ENCODE assay signal across 10 mouse cellular contexts in genomic region chr1:73364300-73364683, GRCm38 (mm10).
DNase-seq lines count a peak whose midpoint lies in the region; ATAC-seq lines count a peak whose summit lies in the region.
"Had no signal": no experiment of that assay in that cellular context is flagged by ENCODE, and none has a peak within 500 bp of the region (broad histone marks: within the 10 kb centered on the region; RNA-seq: fewer than 3 reads in every experiment).

No protein-coding gene starts in this region.

- no peaks in the 10 kb centered on the region for H3K9me3 ChIP-seq in heart, embryonic 11.5 days (replicated peaks; ENCODE audit: control insufficient read depth, low read length)
- H3K9me3 ChIP-seq in lung, embryonic 15.5 days = no peaks in the 10 kb centered on the region
- no peaks in the 10 kb centered on the region for H3K9me3 ChIP-seq in limb, embryonic 11.5 days (ENCODE audit: control insufficient read depth, low read length)
- no peaks in the 10 kb centered on the region for H3K9me3 ChIP-seq in stomach, embryonic 14.5 days (ENCODE audit: control insufficient read depth, low read depth, low read length)

- H3K4me1 ChIP-seq in heart, embryonic 11.5 days (ENCODE audit: control insufficient read depth, insufficient read depth, low read length) = peaks cover 59% of the 10 kb centered on the region
- peaks cover 51% of the 10 kb centered on the region for H3K4me1 ChIP-seq in lung, embryonic 15.5 days
- peaks cover 18% of the 10 kb centered on the region for H3K4me1 ChIP-seq in limb, embryonic 11.5 days (ENCODE audit: control insufficient read depth, insufficient read depth, low read length)
- H3K4me1 ChIP-seq in stomach, embryonic 14.5 days (ENCODE audit: control insufficient read depth, insufficient read depth, low read length) = peaks cover 40% of the 10 kb centered on the region

- no peaks in the 10 kb centered on the region for H3K36me3 ChIP-seq in heart, embryonic 11.5 days (ENCODE audit: control insufficient read depth, insufficient read depth, low read length)
- H3K36me3 ChIP-seq in lung, embryonic 15.5 days = no peaks in the 10 kb centered on the region
- no peaks in the 10 kb centered on the region for H3K36me3 ChIP-seq in limb, embryonic 11.5 days (ENCODE audit: control insufficient read depth, insufficient read depth, low read length)
- H3K36me3 ChIP-seq in stomach, embryonic 14.5 days (ENCODE audit: control insufficient read depth, insufficient read depth, low read length) = no peaks in the 10 kb centered on the region

- no peak overlapping the region for H3K4me3 ChIP-seq in heart, embryonic 11.5 days (ENCODE audit: low read depth, low read length)
- H3K4me3 ChIP-seq in lung, embryonic 15.5 days = no peak overlapping the region
- H3K4me3 ChIP-seq in limb, embryonic 11.5 days (ENCODE audit: low read depth, low read length) = no peak overlapping the region
- no peak overlapping the region for H3K4me3 ChIP-seq in stomach, embryonic 14.5 days (ENCODE audit: low read depth, low read length)

- 65% methylated on average over 7 of the region's 7 CpGs for WGBS in heart, embryonic 11.5 days (ENCODE audit: insufficient replicate concordance)
- WGBS in lung, embryonic 15.5 days = 47% methylated on average over 7 of the region's 7 CpGs
- WGBS in limb, embryonic 11.5 days = 54% methylated on average over 7 of the region's 7 CpGs
- 54% methylated on average over 7 of the region's 7 CpGs for WGBS in stomach, embryonic 14.5 days

- intact Hi-C loops in heart, postnatal 36 days (cut with DNase I) = loop anchor here (10.0 kb wide), 1 partner anchor 249 kb away; no protein-coding TSS in a partner anchor

- no peaks in the 10 kb centered on the region for H3K27me3 ChIP-seq in heart, embryonic 11.5 days (ENCODE audit: control insufficient read depth, insufficient read depth, low read length)
- H3K27me3 ChIP-seq in lung, embryonic 15.5 days = no peaks in the 10 kb centered on the region
- no peaks in the 10 kb centered on the region for H3K27me3 ChIP-seq in limb, embryonic 11.5 days (ENCODE audit: control insufficient read depth, insufficient read depth, low read length)
- no peaks in the 10 kb centered on the region for H3K27me3 ChIP-seq in stomach, embryonic 14.5 days (ENCODE audit: control insufficient read depth, insufficient read depth, low read length)

- H3K4me2 ChIP-seq in heart, embryonic 11.5 days = peak overlapping the region; percentile 37; the same call in 1 of the 2 replicates
- H3K4me2 ChIP-seq in lung, embryonic 15.5 days = peak overlapping the region; percentile 5; the same call in 1 of the 2 replicates
- H3K4me2 ChIP-seq in limb, embryonic 11.5 days (ENCODE audit: low read depth, severe bottlenecking) = no peak overlapping the region
- no peak overlapping the region for H3K4me2 ChIP-seq in stomach, embryonic 14.5 days (replicated peaks; ENCODE audit: low read depth, low read length)

- ATAC-seq in heart, embryonic 11.5 days (replicated peaks; ENCODE audit: insufficient number of reproducible peaks, low FRiP score, low TSS enrichment) = no peak
- no peak for ATAC-seq in lung, embryonic 15.5 days (ENCODE audit: borderline replicate concordance, extremely low read depth, low FRiP score, low TSS enrichment)
- ATAC-seq in limb, embryonic 11.5 days (ENCODE audit: insufficient number of reproducible peaks, low FRiP score, low TSS enrichment, low read depth) = peak; percentile 2; the same call in 1 of the 2 replicates
- no peak for ATAC-seq in stomach, embryonic 14.5 days (ENCODE audit: insufficient number of reproducible peaks, insufficient read depth, low FRiP score, low read depth)

- DNase-seq in heart, postnatal 36 days = no peak
- no peak for DNase-seq in lung, postnatal 10 days
- peak; percentile 27 for DNase-seq in limb, embryonic 11.5 days (ENCODE audit: low spot score)
- no peak for DNase-seq in layer of hippocampus, adult 9-11 months
- no peak for DNase-seq in gastrocnemius, postnatal 4 days (ENCODE audit: low spot score in 2 of 2)
- DNase-seq: cerebellum, adult 9-11 months; right cerebral cortex, postnatal 4 days had no signal

- H3K9ac ChIP-seq in heart, embryonic 11.5 days (ENCODE audit: low read depth, low read length) = no peak overlapping the region
- H3K9ac ChIP-seq in lung, embryonic 15.5 days = no peak overlapping the region
- H3K9ac ChIP-seq in limb, embryonic 11.5 days (ENCODE audit: low read length) = no peak overlapping the region
- no peak overlapping the region for H3K9ac ChIP-seq in stomach, embryonic 14.5 days (replicated peaks; ENCODE audit: low read depth, low read length)

- H3K27ac ChIP-seq in heart, embryonic 11.5 days (ENCODE audit: low read depth, low read length) = peak overlapping the region; percentile 92
- peak overlapping the region; percentile 91 for H3K27ac ChIP-seq in lung, embryonic 15.5 days
- peak overlapping the region; percentile 49; the same call in 1 of the 2 replicates for H3K27ac ChIP-seq in limb, embryonic 11.5 days (replicated peaks; ENCODE audit: low read depth, low read length)
- peak overlapping the region; percentile 87; the same call in 1 of the 2 replicates for H3K27ac ChIP-seq in stomach, embryonic 14.5 days (ENCODE audit: low read length)

Comparison
In these comparisons a context has a peak if more than half of its experiments do, and no peak if none do; other contexts are left out.
1. H3K4me2 ChIP-seq: peak in heart, embryonic 11.5 days (single experiment) and lung, embryonic 15.5 days (single experiment); none in limb, embryonic 11.5 days (single experiment) and stomach, embryonic 14.5 days (single experiment).
2. Peak in every context shown above with its lines, with median percentiles within 50 percentile points of each other: H3K27ac ChIP-seq.